Mouse (Mus musculus) limb, embryonic 13.5 days (tissue): ENCODE measurements at regions not wholly inside any gene's neighbourhood (a gene's known extent, or its start where the extent isn't known, plus 50 kb on each side); places are given as distances from the start of the nearest gene placed in this dataset.

ENCODE experiments used
- ATAC-seq: fragments of 200-750 bp; cut with Nextera tagmentation; 2 replicates; pipeline ENCODE4 v1.8.0; 2017; ENCODE audit warnings: low read depth, moderate number of reproducible peaks, moderate TSS enrichment; ENCODE audit not compliant: low FRiP score
- H3K27ac ChIP-seq: fragments of 300-500 bp; sonication (generic); 2 replicates; pipeline ENCODE4 v1.5.1; 2015; ENCODE audit warnings: inconsistent platforms, mild to moderate bottlenecking, moderate library complexity
- H3K27me3 ChIP-seq: fragments of 300-500 bp; sonication (generic); 2 replicates; pipeline ENCODE4 v1.6.1; 2015; ENCODE audit warnings: mild to moderate bottlenecking, inconsistent platforms
- H3K36me3 ChIP-seq: fragments of 300-500 bp; sonication (generic); 2 replicates; pipeline ENCODE4 v1.6.1; 2015; ENCODE audit warnings: inconsistent platforms, mild to moderate bottlenecking, moderate library complexity
- H3K4me1 ChIP-seq: fragments of 300-500 bp; sonication (generic); 2 replicates; pipeline ENCODE4 v1.6.1; 2015; ENCODE audit warnings: inconsistent platforms
- H3K4me2 ChIP-seq: fragments of 300-500 bp; sonication (generic); replicated peaks from 2 replicates; pipeline ENCODE4 v1.6.1; 2015; ENCODE audit warnings: inconsistent platforms, mild to moderate bottlenecking, moderate library complexity
- H3K4me3 ChIP-seq: fragments of 300-500 bp; sonication (generic); 2 replicates; pipeline ENCODE4 v1.5.1; 2015; ENCODE audit warnings: moderate library complexity, mild to moderate bottlenecking, inconsistent platforms
- H3K9ac ChIP-seq: fragments of 300-500 bp; sonication (generic); 2 replicates; pipeline ENCODE4 v1.6.1; 2015; ENCODE audit warnings: mild to moderate bottlenecking, inconsistent platforms
- H3K9me3 ChIP-seq: fragments of 300-500 bp; sonication (generic); 2 replicates; pipeline ENCODE4 v1.6.1; 2016; ENCODE audit warnings: inconsistent platforms
- WGBS: fragments of 180-500 bp; shearing (Covaris S2); methylation state at CpG from one replicate; pipeline ENCODE4 v1.1.7; 2015; 5-methylcytosine and 5-hydroxymethylcytosine counted together

DNA sequence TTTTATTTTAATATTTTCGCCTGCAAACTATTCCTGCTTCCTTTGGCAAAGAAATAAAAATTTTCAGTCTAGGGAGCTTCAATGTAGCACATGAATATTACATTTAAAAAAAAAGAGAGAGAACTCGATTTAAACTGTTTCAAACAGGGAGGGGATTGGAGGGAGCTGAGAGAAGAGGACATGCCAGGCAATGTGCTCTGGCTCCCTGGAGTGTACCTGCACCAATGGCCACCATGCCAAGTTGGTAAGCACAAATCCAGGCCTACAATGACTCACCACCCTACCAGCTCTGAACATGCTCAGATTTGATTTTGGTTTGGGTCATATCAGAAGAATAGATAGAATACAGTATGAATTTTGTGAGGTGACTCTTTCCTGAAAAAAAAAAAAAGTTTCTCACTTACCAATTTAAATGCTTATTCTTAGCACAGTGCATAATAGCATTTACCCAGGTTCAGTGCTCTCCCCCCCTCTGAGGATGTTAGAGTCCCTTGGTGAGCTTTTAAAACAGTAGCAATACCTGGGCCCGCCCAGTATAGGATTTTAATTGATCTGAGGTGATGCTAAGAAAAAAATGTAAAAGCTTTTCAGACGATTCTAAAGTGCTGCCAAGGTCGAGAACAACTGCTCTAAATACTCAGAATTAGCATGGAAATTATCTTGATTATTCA lies 80.5 kb upstream of the Mdfic start:
- H3K27ac ChIP-seq: peak overlapping the region; percentile 77
- no peaks in the 10 kb centered on the region for H3K27me3 ChIP-seq
- H3K36me3 ChIP-seq: no peaks in the 10 kb centered on the region
- no peak overlapping the region for H3K9ac ChIP-seq
- H3K4me1 ChIP-seq: peaks cover 18% of the 10 kb centered on the region
- 31% methylated on average over 5 of the region's 5 CpGs for WGBS
- H3K4me2 ChIP-seq: no peak overlapping the region
- no peak overlapping the region for H3K4me3 ChIP-seq
- peak; percentile 62; the same call in 1 of the 2 replicates for ATAC-seq
- no peaks in the 10 kb centered on the region for H3K9me3 ChIP-seq

GRCm38 (mm10) chr6:15644311-15644710 lies 76.2 kb upstream of the Mdfic start:
- Histone ChIP-seq H3K27me3 (no peaks in the 10 kb centered on the region), H3K4me3 (no peak overlapping the region), H3K9me3 (no peaks in the 10 kb centered on the region), H3K27ac (no peak overlapping the region), H3K4me1 (peaks cover 8% of the 10 kb centered on the region), H3K9ac (no peak overlapping the region), H3K4me2 (no peak overlapping the region), H3K36me3 (no peaks in the 10 kb centered on the region)
- no peak for ATAC-seq

GRCm38 (mm10) chr6:15647499-15647898 lies 73.0 kb upstream of the Mdfic start:
- Histone ChIP-seq H3K9ac (no peak overlapping the region), H3K27me3 (no peaks in the 10 kb centered on the region), H3K9me3 (no peaks in the 10 kb centered on the region), H3K4me2 (no peak overlapping the region), H3K36me3 (no peaks in the 10 kb centered on the region), H3K4me1 (no peaks in the 10 kb centered on the region), H3K27ac (no peak overlapping the region), H3K4me3 (no peak overlapping the region)
- no peak for ATAC-seq
- 79% methylated on average over 2 of the region's 2 CpGs for WGBS
